Mouse (Mus musculus): ENCODE measurements around the gene Ccdc153.

Gene Ccdc153

GRCm38 (mm10) chr9:44239447-44239846, 1.0 kb upstream of the Ccdc153 start:
- peak; percentile 45 to 49 for DNase-seq (ENCODE audit: low spot score in 2 of 2)

- no peak for DNase-seq (ENCODE audit: low spot score in 2 of 2)
Observed at GRCm38 (mm10) chr9:44240911-44241310, 435 bp downstream of the Ccdc153 start.

GRCm38 (mm10) chr9:44241418-44241817, 942 bp downstream of the Ccdc153 start:
- no peak for DNase-seq (ENCODE audit: low spot score in 2 of 2)

- DNase-seq (ENCODE audit: low spot score in 2 of 2), result no peak
Observed at GRCm38 (mm10) chr9:44243621-44244020, 3.1 kb downstream of the Ccdc153 start.

- DNase-seq (ENCODE audit: low spot score in 2 of 2), result no peak
Observed at GRCm38 (mm10) chr9:44247907-44248306, 7.4 kb downstream of the Ccdc153 start.

GRCm38 (mm10) chr9:44249181-44250146, 9.0 kb downstream of the Ccdc153 start:
- DNase-seq (ENCODE audit: low spot score in 2 of 2), result peak; percentile 60 to 64

- DNase-seq (ENCODE audit: low spot score in 2 of 2), result no peak
Observed at GRCm38 (mm10) chr9:44250445-44250844, 10.0 kb downstream of the Ccdc153 start.

- DNase-seq (ENCODE audit: low spot score in 2 of 2), result no peak
Observed at GRCm38 (mm10) chr9:44251314-44251713, 10.8 kb downstream of the Ccdc153 start, which contains the start of gene Pdzd3. Pdzd3 (minus strand) TSS chr9:44251471.

- DNase-seq (ENCODE audit: low spot score in 2 of 2), result no peak
Observed at GRCm38 (mm10) chr9:44253441-44253840, 13.0 kb downstream of the Ccdc153 start.

- DNase-seq (ENCODE audit: low spot score in 2 of 2), result no peak
Observed at GRCm38 (mm10) chr9:44254508-44255135, 14.1 kb downstream of the Ccdc153 start.

- no peak for DNase-seq (ENCODE audit: low spot score in 2 of 2)
Observed at GRCm38 (mm10) chr9:44255136-44255521, 14.7 kb downstream of the Ccdc153 start.

- no peak for DNase-seq (ENCODE audit: low spot score in 2 of 2)
Observed at GRCm38 (mm10) chr9:44256213-44256612, 15.7 kb downstream of the Ccdc153 start.

- no peak for DNase-seq (ENCODE audit: low spot score in 2 of 2)
Observed at GRCm38 (mm10) chr9:44259014-44259413, 18.5 kb downstream of the Ccdc153 start.

GRCm38 (mm10) chr9:44261388-44261787, 20.9 kb downstream of the Ccdc153 start:
- no peak for DNase-seq (ENCODE audit: low spot score in 2 of 2)

GRCm38 (mm10) chr9:44266478-44267226, 26.2 kb downstream of the Ccdc153 start:
- no peak for DNase-seq (ENCODE audit: low spot score in 2 of 2)

GRCm38 (mm10) chr9:44267319-44268026, 27.0 kb downstream of the Ccdc153 start:
- DNase-seq (ENCODE audit: low spot score in 2 of 2), result no peak

- peak; percentile 78 to 81 for DNase-seq (ENCODE audit: low spot score in 2 of 2)
Observed at GRCm38 (mm10) chr9:44268027-44268360, 27.5 kb downstream of the Ccdc153 start.

- DNase-seq (ENCODE audit: low spot score in 2 of 2), result peak; percentile 23 to 34
Observed at GRCm38 (mm10) chr9:44268432-44268831, 28.0 kb downstream of the Ccdc153 start, which contains the start of gene Nlrx1. Nlrx1 (minus strand) TSS chr9:44268599.

GRCm38 (mm10) chr9:44269077-44269476, 28.6 kb downstream of the Ccdc153 start:
- DNase-seq (ENCODE audit: low spot score in 2 of 2), result no peak

- no peak for DNase-seq (ENCODE audit: low spot score in 2 of 2)
Observed at GRCm38 (mm10) chr9:44269973-44270372, 29.5 kb downstream of the Ccdc153 start.

GRCm38 (mm10) chr9:44283183-44283582, 42.7 kb downstream of the Ccdc153 start:
- no peak for DNase-seq (ENCODE audit: low spot score in 2 of 2)

Measured in spleen, postnatal 36 days (tissue).